Mouse (Mus musculus) embryonic facial prominence, embryonic 15.5 days (tissue): ENCODE measurements around the gene Cish. TPM values are rescaled to one million over a fixed set of nuclear protein-coding genes. Genes with fewer than 3 reads are reported as not detected.
A peak's percentile ranks its signal among the peaks of the same experiment; 100 is the strongest.

Experiments used
- ATAC-seq: fragments of 200-750 bp; cut with Nextera tagmentation; 2 replicates; pipeline ENCODE4 v1.8.0; 2017; ENCODE audit warnings: low read depth, moderate TSS enrichment; ENCODE audit not compliant: insufficient number of reproducible peaks, low FRiP score, low TSS enrichment
- H3K27ac ChIP-seq: fragments of 300-500 bp; sonication (generic); replicated peaks from 2 replicates; pipeline ENCODE4 v1.5.1; 2015; ENCODE audit warnings: mild to moderate bottlenecking, inconsistent platforms
- H3K27me3 ChIP-seq: fragments of 300-500 bp; sonication (generic); 2 replicates; pipeline ENCODE4 v1.6.1; 2015; ENCODE audit warnings: inconsistent platforms
- H3K36me3 ChIP-seq: fragments of 300-500 bp; sonication (generic); 2 replicates; pipeline ENCODE4 v1.6.1; 2015; ENCODE audit warnings: mild to moderate bottlenecking, inconsistent platforms
- H3K4me1 ChIP-seq: fragments of 300-500 bp; sonication (generic); 2 replicates; pipeline ENCODE4 v1.6.1; 2015; ENCODE audit warnings: inconsistent platforms
- H3K4me2 ChIP-seq: fragments of 300-500 bp; sonication (generic); replicated peaks from 2 replicates; pipeline ENCODE4 v1.6.1; 2015; ENCODE audit warnings: mild to moderate bottlenecking, inconsistent platforms
- H3K4me3 ChIP-seq: fragments of 300-500 bp; sonication (generic); replicated peaks from 2 replicates; pipeline ENCODE4 v1.5.1; 2015; ENCODE audit warnings: mild to moderate bottlenecking, inconsistent platforms
- H3K9ac ChIP-seq: fragments of 300-500 bp; sonication (generic); 2 replicates; pipeline ENCODE4 v1.6.1; 2015; ENCODE audit warnings: inconsistent platforms
- H3K9me3 ChIP-seq: fragments of 300-500 bp; sonication (generic); replicated peaks from 2 replicates; pipeline ENCODE4 v1.6.1; 2016; ENCODE audit warnings: inconsistent platforms
- WGBS: fragments of 180-500 bp; shearing (Covaris S2); methylation state at CpG from one replicate; pipeline ENCODE4 v1.1.7; 2015; 5-methylcytosine and 5-hydroxymethylcytosine counted together
- polyA plus RNA-seq: library from polyadenylated mRNA; unstranded; fragments of >200 nt; fragmentation: Nextera tagmentation; extraction: Ambion mirVana; gene quantifications from 2 replicates; pipeline ENCODE4 v1.2.1, GENCODE M21; 2015

The Cish gene
- polyA plus RNA-seq, 1 experiment from 2014 or later = 18.9 TPM

GRCm38 (mm10) chr9:107298876-107299275 is 3.0 kb downstream of the Cish start:
- ATAC-seq = no peak
- H3K4me2 ChIP-seq = peak overlapping the region; percentile 86
- no peaks in the 10 kb centered on the region for H3K9me3 ChIP-seq
- H3K36me3 ChIP-seq = peaks cover 19% of the 10 kb centered on the region
- 66% methylated on average over 6 of the region's 6 CpGs for WGBS
- H3K27me3 ChIP-seq = no peaks in the 10 kb centered on the region
- 0 out of 2 replicates have a peak overlapping the region, but pooled peaks have one; percentile 48 for H3K27ac ChIP-seq
- peak overlapping the region; percentile 14 for H3K4me3 ChIP-seq
- no peak overlapping the region for H3K9ac ChIP-seq
- peaks cover 31% of the 10 kb centered on the region for H3K4me1 ChIP-seq

GRCm38 (mm10) chr9:107299783-107300182 is 4.0 kb downstream of the Cish start:
- no peak overlapping the region for H3K4me2 ChIP-seq

GRCm38 (mm10) chr9:107300224-107300973 is 4.6 kb downstream of the Cish start:
- no peak overlapping the region for H3K4me3 ChIP-seq
- no peak overlapping the region for H3K4me2 ChIP-seq
- H3K27ac ChIP-seq = no peak overlapping the region
- ATAC-seq = no peak
- WGBS = 85% methylated on average over 30 of the region's 30 CpGs
- peaks cover 19% of the 10 kb centered on the region for H3K36me3 ChIP-seq
- no peak overlapping the region for H3K9ac ChIP-seq
- peaks cover 30% of the 10 kb centered on the region for H3K4me1 ChIP-seq
- no peaks in the 10 kb centered on the region for H3K9me3 ChIP-seq
- H3K27me3 ChIP-seq = no peaks in the 10 kb centered on the region

More at GRCm38 (mm10) chr9:107299783-107300182, 4.0 kb downstream of the Cish start:
- no peaks in the 10 kb centered on the region for H3K9me3 ChIP-seq
- peaks cover 19% of the 10 kb centered on the region for H3K36me3 ChIP-seq
- 82% methylated on average over 7 of the region's 7 CpGs for WGBS
- no peak overlapping the region for H3K9ac ChIP-seq
- H3K27me3 ChIP-seq = no peaks in the 10 kb centered on the region
- H3K4me1 ChIP-seq = peaks cover 27% of the 10 kb centered on the region
- no peak for ATAC-seq
- no peak overlapping the region for H3K4me3 ChIP-seq
- no peak overlapping the region for H3K27ac ChIP-seq

GRCm38 (mm10) chr9:107301554-107302331 is 5.9 kb downstream of the Cish start:
- no peak for ATAC-seq
- Histone ChIP-seq H3K4me1 (peaks cover 32% of the 10 kb centered on the region), H3K36me3 (peaks cover 19% of the 10 kb centered on the region), H3K9ac (no peak overlapping the region), H3K27ac (no peak overlapping the region), H3K9me3 (no peaks in the 10 kb centered on the region), H3K4me3 (no peak overlapping the region), H3K27me3 (no peaks in the 10 kb centered on the region), H3K4me2 (no peak overlapping the region)
- whole genome bisulfite sequencing = 79% methylated on average over 17 of the region's 17 CpGs

GRCm38 (mm10) chr9:107302592-107302991 is 6.8 kb downstream of the Cish start:
- Histone ChIP-seq H3K9ac (no peak overlapping the region), H3K4me2 (no peak overlapping the region), H3K36me3 (peaks cover 19% of the 10 kb centered on the region), H3K27me3 (no peaks in the 10 kb centered on the region), H3K4me3 (no peak overlapping the region), H3K4me1 (peaks cover 35% of the 10 kb centered on the region), H3K27ac (no peak overlapping the region), H3K9me3 (no peaks in the 10 kb centered on the region)
- ATAC-seq = no peak
- WGBS = 76% methylated on average over 7 of the region's 7 CpGs

- Histone ChIP-seq H3K4me2 (no peak overlapping the region), H3K4me1 (peaks cover 35% of the 10 kb centered on the region), H3K9me3 (no peaks in the 10 kb centered on the region), H3K36me3 (peaks cover 19% of the 10 kb centered on the region), H3K27me3 (no peaks in the 10 kb centered on the region), H3K4me3 (no peak overlapping the region), H3K27ac (no peak overlapping the region), H3K9ac (no peak overlapping the region)
- ATAC-seq = no peak
- WGBS = 80% methylated on average over 9 of the region's 9 CpGs
Observed at GRCm38 (mm10) chr9:107303121-107303820, 7.4 kb downstream of the Cish start.

- 86% methylated on average over 5 of the region's 5 CpGs for WGBS
- H3K4me3 ChIP-seq = no peak overlapping the region
- no peak overlapping the region for H3K4me2 ChIP-seq
- no peaks in the 10 kb centered on the region for H3K9me3 ChIP-seq
- H3K4me1 ChIP-seq = peaks cover 32% of the 10 kb centered on the region
- H3K27me3 ChIP-seq = no peaks in the 10 kb centered on the region
- ATAC-seq = no peak
- H3K9ac ChIP-seq = no peak overlapping the region
- no peak overlapping the region for H3K27ac ChIP-seq
- H3K36me3 ChIP-seq = peaks cover 19% of the 10 kb centered on the region
Observed at GRCm38 (mm10) chr9:107303900-107304299, 8.1 kb downstream of the Cish start.

- peaks cover 27% of the 10 kb centered on the region for H3K4me1 ChIP-seq
- H3K36me3 ChIP-seq = peaks cover 19% of the 10 kb centered on the region
- no peak overlapping the region for H3K27ac ChIP-seq
- ATAC-seq = no peak
- WGBS = 89% methylated on average over 3 of the region's 3 CpGs
- no peaks in the 10 kb centered on the region for H3K27me3 ChIP-seq
- no peak overlapping the region for H3K9ac ChIP-seq
- H3K9me3 ChIP-seq = no peaks in the 10 kb centered on the region
- no peak overlapping the region for H3K4me2 ChIP-seq
- no peak overlapping the region for H3K4me3 ChIP-seq
Observed at GRCm38 (mm10) chr9:107304383-107304782, 8.6 kb downstream of the Cish start.

GRCm38 (mm10) chr9:107305012-107305411 is 9.2 kb downstream of the Cish start:
- no peak for ATAC-seq
- WGBS = 73% methylated on average over 4 of the region's 4 CpGs
- H3K36me3 ChIP-seq = peaks cover 19% of the 10 kb centered on the region
- peak overlapping the region; percentile 59 for H3K27ac ChIP-seq
- no peak overlapping the region for H3K9ac ChIP-seq
- H3K4me1 ChIP-seq = peaks cover 27% of the 10 kb centered on the region
- no peak overlapping the region for H3K4me2 ChIP-seq
- H3K4me3 ChIP-seq = no peak overlapping the region
- H3K27me3 ChIP-seq = no peaks in the 10 kb centered on the region
- H3K9me3 ChIP-seq = no peaks in the 10 kb centered on the region

- no peaks in the 10 kb centered on the region for H3K9me3 ChIP-seq
- H3K9ac ChIP-seq = no peak overlapping the region
- ATAC-seq = no peak
- H3K4me2 ChIP-seq = no peak overlapping the region
- peak overlapping the region; percentile 59 for H3K27ac ChIP-seq
- peaks cover 14% of the 10 kb centered on the region for H3K36me3 ChIP-seq
- 42% methylated on average over 13 of the region's 13 CpGs for WGBS
- H3K4me3 ChIP-seq = no peak overlapping the region
- peaks cover 27% of the 10 kb centered on the region for H3K4me1 ChIP-seq
- H3K27me3 ChIP-seq = no peaks in the 10 kb centered on the region
Observed at GRCm38 (mm10) chr9:107305601-107306542, 10.0 kb downstream of the Cish start.
